Mouse (Mus musculus): ENCODE data around the gene Cdc7.

GRCm38 (mm10) chr5:106995886-106996538 lies 31.9 kb downstream of the Cdc7 start:
- TF ChIP-seq CTCF (IDR thresholded peaks at IDR 0.05; ENCODE audit: low read depth, low read length) = no peak
- TF ChIP-seq POLR2A (IDR thresholded peaks at IDR 0.05; ENCODE audit: extremely low read depth, insufficient read depth, low read length) = no peak

Data from liver, adult 2 months (tissue).